Mouse (Mus musculus) macrophage (primary cell): ENCODE data around the gene Gm30191. TPM values are rescaled to one million over a fixed set of nuclear protein-coding genes. Genes with fewer than 3 reads are reported as not detected.

ENCODE experiments used
- H3K27ac ChIP-seq: fragments of 350-480 bp; formaldehyde crosslinking; 2 replicates; pipeline ENCODE4 v1.9.0; 2021
- H3K36me3 ChIP-seq: fragments of 350-480 bp; formaldehyde crosslinking; 2 replicates; pipeline ENCODE4 v1.9.0; 2021; ENCODE audit errors: inconsistent target
- H3K4me3 ChIP-seq: fragments of 350-480 bp; formaldehyde crosslinking; 2 replicates; pipeline ENCODE4 v1.9.0; 2021; ENCODE audit errors: inconsistent target
- H3K79me2 ChIP-seq: fragments of 350-480 bp; formaldehyde crosslinking; 2 replicates; pipeline ENCODE4 v1.9.0; 2021; ENCODE audit errors: inconsistent target
- WGBS: methylation state at CpG from one replicate; pipeline ENCODE4 v1.1.7; 2026; ENCODE audit warnings: inconsistent platforms; ENCODE audit not compliant: missing documents; 5-methylcytosine and 5-hydroxymethylcytosine counted together
- polyA plus RNA-seq: library from polyadenylated mRNA; stranded (reverse); fragments of 250-400 nt; gene quantifications from 3 replicates; pipeline ENCODE4 v1.2.4, GENCODE M21; 2018; ENCODE audit warnings: inconsistent platforms
- total RNA-seq, 78 experiments: library from RNA; depleted of rRNA; stranded (reverse); fragments of 250-400 nt; gene quantifications; 1 replicate in 9 of 78; 2 replicates in 24 of 78; 3 replicates in 43 of 78; 4 replicates in 2 of 78; pipeline ENCODE4 v1.2.4; 2018; ENCODE audit warnings: inconsistent platforms in 56 of 78

Gene Gm30191
- total RNA-seq (2018; cell fraction: chromatin; rRNA removed): not detected
- not detected for total RNA-seq (2018; cell fraction: cytosol; rRNA removed)
- total RNA-seq (2018; cell fraction: nucleus; rRNA removed): not detected
- polyA plus RNA-seq: not detected in 3 replicates

GRCm38 (mm10) chr4:134246719-134247258, at the start of gene Gm30191:
Gene Gm30191, plus strand, starts transcription at chr4:134246935.
- Histone ChIP-seq H3K36me3 (no peaks in the 10 kb centered on the region), H3K79me2 (no peaks in the 10 kb centered on the region), H3K27ac (no peak within 1 kb of the TSS), H3K4me3 (no peak within 1 kb of the TSS)
- 94% methylated on average over 7 of the region's 7 CpGs for WGBS

DNA sequence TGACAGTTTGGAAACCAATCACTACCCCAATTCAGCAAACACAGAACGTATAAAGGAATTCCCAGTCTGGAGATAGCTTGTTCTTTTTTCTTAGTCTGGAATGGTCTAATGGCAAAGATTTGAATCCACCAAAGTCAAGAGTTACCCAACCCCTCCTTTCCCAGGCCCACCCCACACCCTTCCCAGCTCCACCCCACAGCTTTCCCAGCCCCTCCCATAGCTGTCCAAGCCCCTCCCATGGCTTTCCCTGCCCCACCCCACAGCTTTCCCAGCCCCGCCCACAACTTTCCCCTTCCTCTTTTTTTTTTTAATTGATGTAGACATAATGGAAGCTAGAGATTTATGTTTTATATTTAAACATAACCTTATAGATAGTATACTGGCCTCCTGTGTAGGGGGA, 47.4 kb upstream of the Gm30191 start:
- WGBS: 78% methylated on average over 1 of the region's 2 CpGs
- H3K36me3 ChIP-seq: no peaks in the 10 kb centered on the region
- H3K4me3 ChIP-seq: no peak overlapping the region
- no peak overlapping the region for H3K27ac ChIP-seq
- H3K79me2 ChIP-seq: no peaks in the 10 kb centered on the region

- no peak within 1 kb of the TSS for H3K27ac ChIP-seq
- no peaks in the 10 kb centered on the region for H3K79me2 ChIP-seq
- WGBS: 100% methylated on average over 4 of the region's 4 CpGs
- no peak within 1 kb of the TSS for H3K4me3 ChIP-seq
- H3K36me3 ChIP-seq: no peaks in the 10 kb centered on the region
These were observed 43.8 kb upstream of the Gm30191 start, which contains the start of gene Gm7534 for GRCm38 (mm10) chr4:134202904-134203303. Gene Gm7534, minus strand, starts transcription at chr4:134203004.

GRCm38 (mm10) chr4:134203340-134203896, 43.3 kb upstream of the Gm30191 start:
- H3K79me2 ChIP-seq: no peaks in the 10 kb centered on the region
- H3K27ac ChIP-seq: no peak overlapping the region
- H3K36me3 ChIP-seq: no peaks in the 10 kb centered on the region
- no peak overlapping the region for H3K4me3 ChIP-seq
- WGBS: 37% methylated on average over 17 of the region's 17 CpGs

- Histone ChIP-seq H3K4me3 (no peak overlapping the region), H3K36me3 (no peaks in the 10 kb centered on the region), H3K79me2 (no peaks in the 10 kb centered on the region), H3K27ac (no peak overlapping the region)
- WGBS: 61% methylated on average over 6 of the region's 6 CpGs
These were observed 40.2 kb upstream of the Gm30191 start for GRCm38 (mm10) chr4:134206488-134207053.

DNA sequence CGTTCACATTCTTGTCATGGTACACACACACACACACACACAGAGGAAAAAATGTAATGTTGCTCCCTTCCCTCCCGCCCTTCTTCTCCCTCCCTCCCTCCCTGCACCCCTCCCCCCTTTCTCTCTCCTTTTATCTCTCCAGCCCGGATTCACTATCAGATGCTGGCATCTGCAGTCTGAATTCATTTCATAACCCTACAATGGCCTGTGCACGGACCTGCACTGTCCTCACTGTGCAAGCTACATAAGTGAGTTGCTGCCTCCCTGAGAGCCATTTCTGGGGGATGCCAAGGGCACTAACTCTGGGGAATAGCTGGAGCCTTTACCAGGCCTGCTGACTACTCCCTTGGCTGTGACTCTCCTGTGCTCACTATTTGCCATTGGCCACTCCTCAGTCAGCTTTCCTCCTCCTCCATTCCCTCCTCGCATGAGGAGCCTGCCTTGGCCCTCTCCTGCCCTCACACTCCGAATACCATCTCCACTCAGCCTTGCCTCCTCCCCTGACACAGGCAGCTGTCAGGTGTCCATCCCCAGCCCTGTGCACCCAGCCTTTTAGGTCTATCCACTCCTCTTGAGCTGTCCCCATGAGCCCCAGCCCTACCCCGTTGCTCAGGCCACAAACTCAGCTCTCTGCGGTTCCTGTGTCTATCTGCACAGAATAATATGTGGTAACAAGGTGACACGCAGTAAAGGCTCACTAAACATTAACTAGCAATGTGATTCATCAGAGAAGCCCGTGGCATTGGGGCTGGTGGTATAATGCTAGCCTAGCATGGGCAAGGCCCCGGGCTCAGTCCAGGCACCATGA, 23.7 kb upstream of the Gm30191 start:
- WGBS: 79% methylated on average over 9 of the region's 11 CpGs
- Histone ChIP-seq H3K79me2 (no peaks in the 10 kb centered on the region), H3K27ac (no peak overlapping the region), H3K4me3 (no peak overlapping the region), H3K36me3 (no peaks in the 10 kb centered on the region)

DNA sequence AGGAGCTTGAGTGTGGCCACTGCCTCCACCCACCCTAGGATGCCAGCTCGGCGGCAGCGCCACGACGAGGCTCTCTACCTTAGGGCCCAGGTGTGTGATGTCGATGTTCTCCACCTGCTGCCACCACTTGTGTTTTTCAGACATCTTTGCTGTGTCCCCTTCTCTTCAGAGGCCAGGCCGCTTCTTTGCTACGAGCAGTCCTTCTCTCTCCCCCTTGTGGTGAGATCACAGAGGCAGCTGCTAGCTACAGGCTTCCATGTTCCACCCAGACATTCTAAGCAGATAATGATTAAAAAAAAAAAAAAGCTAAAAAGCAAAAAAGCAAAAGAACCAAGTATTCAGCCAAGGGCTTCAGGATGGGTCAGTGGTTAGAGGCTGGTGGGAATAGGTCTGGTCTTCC, 19.5 kb upstream of the Gm30191 start, which contains the start of gene Catsper4:
TSS of gene Catsper4 (minus strand) at position 190 of the 400 bp plus-strand sequence.
- no peak within 1 kb of the TSS for H3K27ac ChIP-seq
- no peak within 1 kb of the TSS for H3K4me3 ChIP-seq
- H3K36me3 ChIP-seq: no peaks in the 10 kb centered on the region
- WGBS: 87% methylated on average over 8 of the region's 8 CpGs
- no peaks in the 10 kb centered on the region for H3K79me2 ChIP-seq

DNA sequence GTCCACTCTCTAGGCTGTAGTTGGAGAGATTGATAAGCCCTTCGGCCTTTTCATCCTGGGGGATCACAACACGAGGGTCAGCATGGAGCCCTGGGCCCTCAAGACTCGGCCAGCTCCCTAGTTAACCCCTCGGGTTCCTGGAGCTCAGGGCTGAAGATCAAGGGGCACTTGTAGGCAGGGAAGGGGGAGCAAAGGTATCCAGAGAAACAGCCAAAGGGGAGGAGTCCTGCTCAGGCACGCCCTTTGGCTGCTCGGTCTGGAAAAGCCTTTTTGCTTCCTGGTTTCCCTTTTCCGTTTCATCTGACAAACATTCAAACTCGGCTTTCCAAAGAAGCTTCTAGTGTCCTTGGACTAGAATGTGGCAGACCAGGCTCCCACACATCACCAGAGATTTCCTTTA, 16.3 kb upstream of the Gm30191 start:
- H3K36me3 ChIP-seq: no peaks in the 10 kb centered on the region
- no peak overlapping the region for H3K27ac ChIP-seq
- 76% methylated on average over 8 of the region's 8 CpGs for WGBS
- H3K4me3 ChIP-seq: no peak overlapping the region
- H3K79me2 ChIP-seq: no peaks in the 10 kb centered on the region

DNA sequence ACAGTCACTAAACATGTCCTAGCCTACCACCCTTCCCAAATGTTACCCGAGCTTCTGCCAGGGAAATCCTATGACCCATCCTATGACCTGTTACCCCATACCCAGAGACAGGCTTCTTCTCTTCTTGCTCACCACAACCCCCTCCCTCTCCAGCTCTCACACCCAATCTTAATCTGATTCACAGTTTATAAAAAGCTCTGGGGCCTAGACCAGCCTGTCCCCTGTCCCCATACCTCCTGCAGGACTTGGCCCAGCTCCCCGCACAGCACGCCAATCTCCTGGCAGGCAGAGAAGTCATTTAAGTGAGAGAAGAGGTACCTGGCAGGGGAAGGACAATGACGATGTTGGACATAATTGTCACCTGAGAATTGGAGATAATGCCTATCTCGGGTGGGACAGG, 11.9 kb upstream of the Gm30191 start:
- Histone ChIP-seq H3K27ac (no peak overlapping the region), H3K36me3 (no peaks in the 10 kb centered on the region), H3K4me3 (no peak overlapping the region), H3K79me2 (no peaks in the 10 kb centered on the region)
- WGBS: 90% methylated on average over 5 of the region's 5 CpGs

DNA sequence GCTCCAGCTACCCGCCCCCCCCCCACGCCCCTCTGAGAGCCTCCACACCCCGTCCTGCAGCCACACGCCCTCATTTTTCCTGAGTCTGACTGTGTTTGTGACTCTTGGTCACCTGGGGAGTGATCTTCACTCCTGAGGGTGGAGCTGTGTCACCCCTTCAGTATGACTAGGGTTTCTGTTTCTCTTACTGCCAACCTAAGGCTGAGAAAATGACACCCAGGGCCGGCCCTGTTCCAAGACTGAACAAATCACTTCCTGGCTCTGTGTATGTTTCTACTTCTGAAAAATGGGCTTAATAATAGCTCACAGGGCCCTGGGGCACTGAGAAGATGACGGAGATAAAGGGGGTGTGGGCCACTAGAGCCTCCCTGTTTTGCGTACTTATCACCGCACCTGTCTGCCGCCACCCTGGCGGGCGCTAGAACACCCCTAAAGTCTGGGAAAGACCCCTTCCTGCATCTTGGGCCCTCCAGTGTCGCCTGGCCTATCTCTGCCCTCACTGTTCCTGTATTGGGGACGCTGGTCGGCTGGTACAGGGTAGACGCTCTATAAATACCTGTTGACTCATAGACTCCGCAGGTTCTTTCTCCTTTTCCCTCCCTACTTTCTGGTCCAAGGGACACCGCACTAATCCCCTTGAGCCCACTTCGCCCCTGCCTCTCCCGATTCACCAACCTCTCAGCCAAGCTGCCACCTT, 9.0 kb upstream of the Gm30191 start:
- WGBS: 80% methylated on average over 19 of the region's 19 CpGs
- H3K4me3 ChIP-seq: no peak overlapping the region
- no peaks in the 10 kb centered on the region for H3K36me3 ChIP-seq
- H3K27ac ChIP-seq: no peak overlapping the region
- no peaks in the 10 kb centered on the region for H3K79me2 ChIP-seq

DNA sequence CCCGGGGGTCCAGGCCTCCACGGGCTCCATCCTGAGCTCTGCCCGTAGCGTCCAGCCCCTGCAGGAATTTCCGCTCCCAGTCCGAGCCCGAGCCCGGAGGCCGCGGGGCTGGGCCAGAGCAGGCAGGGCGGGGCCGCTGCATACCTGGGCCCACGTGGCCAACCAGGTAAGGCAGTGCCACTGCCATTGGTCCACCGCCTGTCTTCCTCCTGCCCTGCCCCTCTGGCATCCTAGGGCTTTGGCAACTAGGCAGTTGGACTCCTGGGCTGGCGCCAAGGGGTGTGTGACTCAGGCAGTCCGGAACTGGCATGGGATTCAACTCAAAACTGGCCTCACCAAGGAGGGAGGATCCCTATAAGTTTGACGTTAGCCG, 8.5 kb upstream of the Gm30191 start, which contains the start of gene Cnksr1:
TSS of gene Cnksr1 (minus strand) at position 121 of the 373 bp plus-strand sequence.
- Histone ChIP-seq H3K4me3 (no peak within 1 kb of the TSS), H3K36me3 (no peaks in the 10 kb centered on the region), H3K79me2 (no peaks in the 10 kb centered on the region), H3K27ac (no peak within 1 kb of the TSS)
- WGBS: 14% methylated on average over 18 of the region's 18 CpGs

DNA sequence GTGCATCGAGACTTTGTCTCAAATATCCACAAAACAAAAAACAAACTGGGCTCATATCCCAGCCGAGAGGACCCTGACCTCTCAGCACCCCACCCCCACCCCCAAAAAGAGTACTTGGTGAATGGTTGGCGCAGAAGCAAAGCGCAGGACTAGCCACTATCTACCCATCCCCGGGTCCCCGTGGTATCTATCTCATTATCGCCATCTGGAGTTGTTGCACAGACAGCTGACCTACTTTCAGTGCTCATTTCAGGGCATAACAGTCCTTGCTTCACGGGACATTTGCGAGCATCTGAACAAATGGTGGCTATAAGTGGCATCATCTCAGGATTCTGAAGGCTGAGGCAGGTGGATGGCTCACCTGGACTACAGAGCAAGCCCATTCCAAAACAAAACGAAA, 8.0 kb upstream of the Gm30191 start:
- WGBS: 18% methylated on average over 9 of the region's 10 CpGs
- no peak overlapping the region for H3K27ac ChIP-seq
- H3K4me3 ChIP-seq: no peak overlapping the region
- H3K36me3 ChIP-seq: no peaks in the 10 kb centered on the region
- no peaks in the 10 kb centered on the region for H3K79me2 ChIP-seq

DNA sequence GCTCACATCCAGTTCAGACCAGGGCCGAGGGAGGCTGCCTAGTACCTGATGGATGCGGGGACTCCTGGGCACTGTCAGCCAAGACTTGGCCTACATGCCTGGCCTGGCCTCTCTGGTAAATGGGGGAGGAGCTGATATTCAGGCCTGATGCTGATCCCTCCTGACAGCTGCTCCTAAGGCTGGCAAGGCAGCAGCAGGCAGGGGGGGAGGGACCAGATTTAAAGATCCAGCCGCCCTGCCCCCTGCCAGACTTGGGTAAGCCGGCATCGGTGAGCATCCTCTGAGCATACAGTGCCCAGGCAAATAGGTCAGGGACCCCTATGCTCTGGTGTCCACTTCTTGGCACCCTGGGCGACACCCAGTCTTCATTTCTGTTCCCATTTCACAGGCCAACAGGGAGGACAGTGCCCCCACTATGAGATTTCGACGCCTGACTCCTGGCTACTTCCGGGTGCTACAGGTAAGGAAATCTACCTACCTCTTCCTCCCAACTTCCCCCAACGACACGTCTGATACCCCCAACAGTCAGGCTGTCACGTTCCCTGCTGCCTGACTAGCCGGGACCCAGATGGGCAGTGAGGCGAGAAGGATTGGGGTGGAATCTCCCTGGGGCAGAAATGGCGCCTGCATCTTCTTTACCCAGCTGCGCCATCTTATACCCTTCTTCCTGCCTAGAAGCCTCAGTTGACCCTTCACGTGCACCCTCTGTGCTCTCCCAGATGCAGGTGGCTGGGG, 3.1 kb upstream of the Gm30191 start, which contains the start of gene E130218I03Rik:
TSS of gene E130218I03Rik (plus strand) at position 147 of the 735 bp plus-strand sequence.
- WGBS: 99% methylated on average over 17 of the region's 17 CpGs
- no peak within 1 kb of the TSS for H3K4me3 ChIP-seq
- no peaks in the 10 kb centered on the region for H3K79me2 ChIP-seq
- H3K27ac ChIP-seq: no peak within 1 kb of the TSS
- no peaks in the 10 kb centered on the region for H3K36me3 ChIP-seq
